Mouse (Mus musculus) hindbrain, postnatal 0 days (tissue): Measurements from ENCODE around the gene Tmem108. TPM values are rescaled to one million over a fixed set of nuclear protein-coding genes. Genes with fewer than 3 reads are reported as not detected.
A peak's percentile ranks its signal among the peaks of the same experiment; 100 is the strongest.

Experiments
- ATAC-seq: fragments of 200-750 bp; cut with Nextera tagmentation; 2 replicates; pipeline ENCODE4 v1.8.0; 2017; ENCODE audit warnings: mild to moderate bottlenecking, moderate TSS enrichment, moderate library complexity
- DNase-seq: peaks from one replicate; pipeline ENCODE4 v3.0.0-alpha.2; 2015; ENCODE audit warnings: low spot score
- H3K27ac ChIP-seq: fragments of 300-500 bp; sonication (generic); 2 replicates; pipeline ENCODE4 v1.5.1; 2014; ENCODE audit warnings: mild to moderate bottlenecking
- H3K27me3 ChIP-seq: fragments of 300-500 bp; sonication (generic); 2 replicates; pipeline ENCODE4 v1.6.1; 2014; ENCODE audit warnings: low read length, mixed read lengths; ENCODE audit not compliant: insufficient read depth
- H3K36me3 ChIP-seq: fragments of 300-500 bp; sonication (generic); 2 replicates; pipeline ENCODE4 v1.6.1; 2014; ENCODE audit warnings: low read length, mixed read lengths; ENCODE audit not compliant: insufficient read depth
- H3K4me1 ChIP-seq: fragments of 300-500 bp; sonication (generic); 2 replicates; pipeline ENCODE4 v1.6.1; 2014; ENCODE audit warnings: antibody characterized with exemption, low read length, mixed read lengths; ENCODE audit not compliant: insufficient read depth
- H3K4me2 ChIP-seq: fragments of 300-500 bp; sonication (generic); 2 replicates; pipeline ENCODE4 v1.6.1; 2014; ENCODE audit warnings: low read depth, mild to moderate bottlenecking, low read length, moderate library complexity, mixed read lengths
- H3K4me3 ChIP-seq: fragments of 300-500 bp; sonication (generic); 2 replicates; pipeline ENCODE4 v1.5.1; 2014; ENCODE audit warnings: low read length
- H3K9ac ChIP-seq: fragments of 300-500 bp; sonication (generic); replicated peaks from 2 replicates; pipeline ENCODE4 v1.6.1; 2014; ENCODE audit warnings: mild to moderate bottlenecking, low read length, moderate library complexity, mixed read lengths
- H3K9me3 ChIP-seq: fragments of 300-500 bp; sonication (generic); 2 replicates; pipeline ENCODE4 v1.6.1; 2016; ENCODE audit warnings: low read length, mixed read lengths
- CTCF ChIP-seq: IDR thresholded peaks from 2 replicates; pipeline ENCODE4 v1.5.1; 2016; ENCODE audit warnings: antibody characterized with exemption, control low read depth, low read depth
- WGBS: fragments of 180-500 bp; shearing (Covaris S2); extraction: QIAGEN DNeasy Blood & Tissue Kit; methylation state at CpG from one replicate; pipeline ENCODE4 v1.1.7; 2014; 5-methylcytosine and 5-hydroxymethylcytosine counted together
- polyA plus RNA-seq: library from polyadenylated mRNA; unstranded; fragments of >200 nt; fragmentation: Nextera tagmentation; extraction: Ambion mirVana; gene quantifications from 2 replicates; pipeline ENCODE4 v1.2.1, GENCODE M21; 2015
- total RNA-seq: library from RNA; depleted of rRNA; stranded (reverse); fragments of >200 nt; gene quantifications from 2 replicates; pipeline ENCODE4 v1.2.3, GENCODE M21; 2014

Tmem108 gene
- total and polyA plus RNA-seq, 2 experiments from 2014 or later: 21.5 to 24.4 TPM

DNA sequence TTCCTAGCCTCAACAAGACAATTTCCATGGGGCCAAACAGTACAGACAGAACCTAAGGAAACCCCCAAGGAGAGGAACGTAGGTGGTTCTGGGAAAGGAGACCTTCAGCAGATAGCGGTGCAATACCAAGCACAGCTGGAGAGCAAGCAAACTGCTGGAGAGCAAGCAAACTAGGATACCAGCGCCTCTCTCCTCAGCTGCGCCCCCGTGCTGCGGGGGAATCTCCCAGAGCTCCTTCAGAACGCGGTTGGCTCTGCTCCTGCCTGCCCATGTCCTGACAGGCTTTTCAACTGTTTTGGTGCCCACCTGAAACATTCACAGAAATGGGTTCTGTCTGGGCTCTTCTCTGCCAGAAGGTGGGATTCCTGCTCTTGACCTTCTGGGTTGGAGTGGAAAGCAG, 221.1 kb downstream of the Tmem108 start:
- Histone ChIP-seq H3K27me3 (no peaks in the 10 kb centered on the region), H3K9me3 (no peaks in the 10 kb centered on the region), H3K27ac (no peak overlapping the region), H3K4me1 (peaks cover 9% of the 10 kb centered on the region), H3K9ac (no peak overlapping the region), H3K4me2 (no peak overlapping the region), H3K36me3 (no peaks in the 10 kb centered on the region), H3K4me3 (no peak overlapping the region)
- WGBS: 81% methylated on average over 8 of the region's 8 CpGs
- TF ChIP-seq CTCF: no peak
- no peak for DNase-seq
- no peak for ATAC-seq

DNA sequence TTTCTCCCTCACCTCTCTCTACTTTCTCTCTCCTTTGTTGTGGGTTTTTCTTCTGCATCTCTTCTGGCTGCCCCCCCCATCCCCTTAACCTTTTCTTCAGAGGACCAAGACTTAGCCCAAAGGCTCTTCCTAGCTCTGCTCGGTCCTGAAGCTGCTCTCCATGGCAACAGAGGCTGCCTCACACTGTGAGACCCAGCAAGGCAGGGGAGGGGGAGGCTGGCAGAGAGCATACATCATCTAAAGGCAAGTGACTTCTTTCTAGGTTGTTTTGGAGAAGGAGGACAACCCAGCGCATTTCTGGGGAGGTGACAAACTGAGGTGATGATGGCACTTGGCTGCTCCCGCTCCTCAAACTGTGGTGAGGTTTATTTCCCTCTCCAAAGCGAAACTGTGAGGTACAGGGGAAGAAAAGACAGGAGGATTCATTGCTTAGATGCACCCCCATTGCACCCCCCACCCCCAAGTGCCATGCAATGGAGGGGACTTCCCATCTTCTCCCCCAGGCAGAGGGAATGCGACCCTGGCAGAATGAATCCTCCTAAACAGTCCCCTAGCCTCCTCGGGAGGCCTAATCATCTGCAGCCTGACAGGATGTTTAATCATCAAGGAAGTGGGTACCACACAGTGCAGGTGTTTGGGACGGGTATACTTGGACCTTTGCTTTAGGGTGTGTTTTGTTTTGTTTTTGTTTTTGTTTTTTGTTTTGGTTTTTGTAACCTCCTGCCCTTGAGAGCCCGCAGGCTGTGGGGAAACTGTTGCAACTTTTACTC, 223.4 kb downstream of the Tmem108 start:
- DNase-seq (peak; percentile 76), ATAC-seq (peak; percentile 70)
- WGBS: 27% methylated on average over 8 of the region's 8 CpGs
- Histone ChIP-seq H3K27ac (peak overlapping the region; percentile 54; the same call in 1 of the 2 replicates), H3K9ac (no peak overlapping the region), H3K4me2 (no peak overlapping the region; the same call in 1 of the 2 replicates), H3K4me3 (no peak overlapping the region), H3K36me3 (no peaks in the 10 kb centered on the region), H3K4me1 (peaks cover 12% of the 10 kb centered on the region), H3K27me3 (no peaks in the 10 kb centered on the region), H3K9me3 (no peaks in the 10 kb centered on the region)
- no peak for TF ChIP-seq CTCF

DNA sequence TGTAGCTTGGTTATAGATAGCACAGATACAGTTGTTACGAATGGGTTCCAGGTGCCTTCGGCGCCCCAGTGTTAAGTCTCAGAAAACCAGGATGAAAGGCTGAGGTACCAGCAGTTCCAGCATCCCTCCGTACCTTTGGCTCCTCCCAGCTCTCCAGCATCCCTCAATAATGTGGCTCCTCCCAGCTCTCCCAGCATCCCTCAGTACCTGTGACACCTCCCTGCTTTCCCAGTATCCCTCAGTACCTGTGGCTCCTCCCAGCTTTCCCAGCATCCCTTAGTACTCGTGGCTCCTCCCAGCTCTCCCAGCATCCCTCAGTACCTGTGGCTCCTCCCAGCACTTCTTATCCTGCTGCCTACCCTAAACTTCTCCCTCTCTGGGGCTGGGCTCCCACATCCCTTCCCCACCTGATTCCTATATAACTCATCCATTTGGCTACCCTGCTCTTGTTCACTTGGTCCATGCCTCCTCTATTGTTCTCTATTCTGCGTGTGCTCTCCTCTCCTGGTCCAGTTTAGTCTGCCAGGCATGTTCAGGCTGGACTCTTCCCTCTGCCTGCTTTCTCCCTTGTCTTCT, 225.5 kb downstream of the Tmem108 start:
- Histone ChIP-seq H3K27me3 (no peaks in the 10 kb centered on the region), H3K4me2 (no peak overlapping the region), H3K27ac (no peak overlapping the region), H3K36me3 (no peaks in the 10 kb centered on the region), H3K4me3 (no peak overlapping the region), H3K4me1 (peaks cover 12% of the 10 kb centered on the region), H3K9me3 (no peaks in the 10 kb centered on the region), H3K9ac (no peak overlapping the region)
- DNase-seq (no peak), ATAC-seq (no peak)
- no peak for TF ChIP-seq CTCF
- WGBS: 82% methylated on average over 6 of the region's 6 CpGs

DNA sequence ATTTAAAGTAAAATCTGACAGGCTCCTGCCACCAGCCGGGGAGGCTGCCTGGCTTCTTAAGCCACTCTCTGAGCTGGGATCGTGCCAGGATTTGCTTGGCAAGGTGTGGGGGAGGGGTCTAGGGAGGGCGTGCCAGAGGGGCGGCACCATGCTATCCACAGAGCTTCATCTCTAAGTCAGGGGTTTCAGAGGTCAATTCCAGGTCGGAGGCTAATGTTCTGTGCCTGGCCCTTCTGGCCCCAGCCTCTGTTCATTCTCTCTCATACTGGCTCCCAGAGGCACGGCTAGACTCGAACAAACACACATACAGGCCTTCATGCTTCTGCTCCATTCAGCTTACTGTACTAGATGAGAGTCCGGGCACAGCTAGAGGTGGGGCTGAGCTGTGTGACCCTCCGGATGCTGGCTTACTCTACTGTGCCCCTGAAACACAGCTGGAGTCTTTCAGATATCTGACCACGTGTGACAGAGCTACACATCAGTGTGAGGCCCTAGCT, 236.5 kb downstream of the Tmem108 start:
- 18% methylated on average over 10 of the region's 10 CpGs for WGBS
- Histone ChIP-seq H3K4me1 (peaks cover 11% of the 10 kb centered on the region), H3K36me3 (no peaks in the 10 kb centered on the region), H3K27me3 (no peaks in the 10 kb centered on the region), H3K4me3 (no peak overlapping the region), H3K27ac (no peak overlapping the region), H3K9ac (no peak overlapping the region), H3K4me2 (no peak overlapping the region), H3K9me3 (no peaks in the 10 kb centered on the region)
- peak; percentile 58 for ATAC-seq
- DNase-seq: peak; percentile 63
- TF ChIP-seq CTCF: no peak

DNA sequence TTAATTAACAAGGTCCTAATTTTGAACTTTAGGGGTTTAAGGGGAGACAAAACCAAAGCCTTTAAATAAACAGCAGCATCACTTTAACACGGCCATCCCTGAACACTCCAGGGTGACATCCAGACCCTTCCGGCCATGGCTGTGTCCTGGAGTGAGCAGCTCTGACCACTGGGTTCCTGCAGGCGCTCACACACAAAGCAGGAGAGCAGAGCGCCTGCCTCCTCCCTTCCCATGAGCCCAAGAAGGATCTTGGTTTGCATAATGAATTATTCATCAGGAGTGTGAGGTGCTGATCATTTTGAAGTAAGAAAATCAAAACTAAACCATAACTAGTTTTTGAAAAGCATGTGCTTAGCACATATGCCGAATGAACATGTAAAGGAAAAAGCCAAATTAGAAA, 237.0 kb downstream of the Tmem108 start:
- Histone ChIP-seq H3K4me3 (no peak overlapping the region), H3K9me3 (no peaks in the 10 kb centered on the region), H3K4me2 (no peak overlapping the region), H3K36me3 (no peaks in the 10 kb centered on the region), H3K9ac (no peak overlapping the region), H3K4me1 (peaks cover 11% of the 10 kb centered on the region), H3K27me3 (no peaks in the 10 kb centered on the region), H3K27ac (0 out of 2 replicates have a peak overlapping the region, but pooled peaks have one; percentile 7)
- ATAC-seq (peak; percentile 73; the same call in 1 of the 2 replicates), DNase-seq (no peak)
- WGBS: 17% methylated on average over 5 of the region's 5 CpGs
- TF ChIP-seq CTCF: no peak

DNA sequence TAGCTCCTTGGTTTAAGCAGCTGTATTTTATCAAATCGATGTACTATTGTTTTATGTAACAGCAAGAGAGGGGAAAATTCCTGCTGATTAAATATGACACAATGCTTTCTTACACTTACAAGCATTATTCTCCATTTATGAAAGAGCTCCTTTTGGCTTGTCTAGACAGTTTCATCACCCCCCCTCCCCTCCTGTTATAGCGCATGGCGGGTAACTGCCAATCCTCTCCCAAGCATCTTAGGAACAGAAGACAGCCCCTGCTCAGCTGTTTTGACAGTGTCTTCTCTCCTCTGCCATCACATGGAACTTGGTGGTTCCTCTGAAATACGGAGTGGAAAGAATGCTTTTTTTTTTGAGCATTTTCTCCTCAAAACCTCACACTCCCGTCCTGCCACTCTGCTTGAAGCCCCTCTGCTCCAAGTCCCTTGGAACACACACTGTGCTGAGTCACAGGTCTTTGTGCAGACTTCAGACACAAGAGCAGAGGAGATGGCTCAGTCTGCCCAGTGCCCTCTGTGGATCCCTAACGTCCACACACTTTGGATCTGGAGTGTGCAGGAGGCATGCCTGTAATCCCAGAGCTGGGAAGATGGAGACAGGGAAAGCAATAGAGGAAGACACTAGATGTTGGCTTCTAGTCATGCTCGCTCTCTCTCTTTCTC, 237.8 kb downstream of the Tmem108 start:
- H3K27ac ChIP-seq: 0 out of 2 replicates have a peak overlapping the region, but pooled peaks have one; percentile 7
- DNase-seq: peak; percentile 40
- no peak for ATAC-seq

More for the DNA sequence above, 237.8 kb downstream of the Tmem108 start:
- peaks cover 11% of the 10 kb centered on the region for H3K4me1 ChIP-seq
- no peak for TF ChIP-seq CTCF
- no peak overlapping the region for H3K4me2 ChIP-seq
- 29% methylated on average over 7 of the region's 7 CpGs for WGBS
- H3K4me3 ChIP-seq: no peak overlapping the region
- H3K36me3 ChIP-seq: no peaks in the 10 kb centered on the region
- no peak overlapping the region for H3K9ac ChIP-seq
- H3K27me3 ChIP-seq: no peaks in the 10 kb centered on the region
- H3K9me3 ChIP-seq: 0 out of 2 replicates have a peak, but pooled peaks cover 3% of the 10 kb centered on the region
